Mouse (Mus musculus) stomach, embryonic 15.5 days (tissue): ENCODE measurements around the gene Jmjd6. TPM values are rescaled to one million over a fixed set of nuclear protein-coding genes. Genes with fewer than 3 reads are reported as not detected.

ENCODE experiments used
- ATAC-seq: fragments of 200-750 bp; cut with Nextera tagmentation; 2 replicates; pipeline ENCODE4 v1.8.0; 2017; ENCODE audit warnings: low read depth, moderate number of reproducible peaks, moderate TSS enrichment; ENCODE audit not compliant: insufficient read depth, low FRiP score
- H3K27ac ChIP-seq: fragments of 300-500 bp; sonication (generic); 2 replicates; pipeline ENCODE4 v1.5.1; 2015; ENCODE audit warnings: mild to moderate bottlenecking, inconsistent platforms
- H3K27me3 ChIP-seq: fragments of 300-500 bp; sonication (generic); replicated peaks from 2 replicates; pipeline ENCODE4 v1.6.1; 2015; ENCODE audit warnings: inconsistent platforms
- H3K36me3 ChIP-seq: fragments of 300-500 bp; sonication (generic); 2 replicates; pipeline ENCODE4 v1.6.1; 2015; ENCODE audit warnings: inconsistent platforms
- H3K4me1 ChIP-seq: fragments of 300-500 bp; sonication (generic); 2 replicates; pipeline ENCODE4 v1.6.1; 2015; ENCODE audit warnings: inconsistent platforms
- H3K4me2 ChIP-seq: fragments of 300-500 bp; sonication (generic); 2 replicates; pipeline ENCODE4 v1.6.1; 2015; ENCODE audit warnings: mild to moderate bottlenecking, inconsistent platforms
- H3K4me3 ChIP-seq: fragments of 300-500 bp; sonication (generic); replicated peaks from 2 replicates; pipeline ENCODE4 v1.5.1; 2015; ENCODE audit warnings: inconsistent platforms
- H3K9ac ChIP-seq: fragments of 300-500 bp; sonication (generic); 2 replicates; pipeline ENCODE4 v1.6.1; 2015; ENCODE audit warnings: inconsistent platforms
- H3K9me3 ChIP-seq: fragments of 300-500 bp; sonication (generic); 2 replicates; pipeline ENCODE4 v1.6.1; 2016; ENCODE audit warnings: inconsistent platforms
- WGBS: fragments of 180-500 bp; shearing (Covaris S2); methylation state at CpG from one replicate; pipeline ENCODE4 v1.1.7; 2015; 5-methylcytosine and 5-hydroxymethylcytosine counted together
- polyA plus RNA-seq: library from polyadenylated mRNA; unstranded; fragments of >200 nt; fragmentation: Nextera tagmentation; extraction: Ambion mirVana; gene quantifications from 2 replicates; pipeline ENCODE4 v1.2.1, GENCODE M21; 2015

Jmjd6 gene
- polyA plus RNA-seq, 1 experiment from 2014 or later, result 76.3 TPM

DNA sequence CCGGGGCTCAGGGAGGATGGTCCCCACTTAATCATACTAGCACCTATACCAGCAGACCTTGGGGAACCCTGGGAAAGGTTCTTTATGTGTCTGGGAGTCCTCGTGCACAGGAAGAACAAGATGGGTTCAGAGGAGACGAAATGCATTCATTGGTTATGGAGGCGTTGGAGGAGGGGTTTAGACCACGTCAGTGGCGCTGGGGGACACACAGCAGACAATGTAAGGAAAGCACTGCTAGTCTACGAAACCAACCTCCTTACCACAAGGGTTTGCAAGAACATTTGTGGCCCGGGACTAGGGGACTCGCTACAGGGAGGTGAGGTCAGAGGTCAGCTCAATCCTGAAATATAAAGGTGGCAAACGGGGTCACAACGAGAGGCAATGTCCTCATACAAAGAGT lies 32.7 kb downstream of the Jmjd6 start:
- Histone ChIP-seq H3K36me3 (no peaks in the 10 kb centered on the region), H3K9ac (no peak overlapping the region), H3K4me1 (peaks cover 47% of the 10 kb centered on the region), H3K4me2 (no peak overlapping the region), H3K9me3 (no peaks in the 10 kb centered on the region), H3K4me3 (no peak overlapping the region), H3K27ac (no peak overlapping the region), H3K27me3 (no peaks in the 10 kb centered on the region)
- WGBS, result 78% methylated on average over 11 of the region's 11 CpGs
- no peak for ATAC-seq

DNA sequence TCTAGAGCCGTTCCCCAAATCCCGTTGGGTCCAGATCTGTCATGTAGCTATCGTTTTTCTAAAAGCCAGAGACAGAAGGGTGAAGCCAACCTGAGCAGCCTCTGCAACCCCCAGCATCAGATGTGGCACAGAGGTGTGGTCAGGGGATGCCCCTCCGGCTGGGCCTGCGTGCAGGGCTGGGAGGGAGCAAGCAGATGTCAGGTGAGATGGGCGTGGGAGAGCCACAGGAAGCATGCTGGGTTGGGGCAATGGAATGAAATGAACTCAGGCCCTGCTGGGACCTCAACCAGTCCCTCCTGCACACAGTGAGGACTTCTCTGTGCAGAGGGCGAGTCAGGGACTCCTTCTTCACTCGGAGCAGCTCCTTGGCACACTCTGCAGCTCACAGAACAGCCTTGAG lies 33.7 kb downstream of the Jmjd6 start:
- Histone ChIP-seq H3K36me3 (no peaks in the 10 kb centered on the region), H3K9me3 (no peaks in the 10 kb centered on the region), H3K4me1 (peaks cover 39% of the 10 kb centered on the region), H3K27me3 (no peaks in the 10 kb centered on the region), H3K9ac (no peak overlapping the region), H3K27ac (no peak overlapping the region), H3K4me3 (no peak overlapping the region), H3K4me2 (no peak overlapping the region)
- ATAC-seq, result no peak
- 79% methylated on average over 8 of the region's 8 CpGs for WGBS

- H3K4me3 ChIP-seq, result no peak overlapping the region
- H3K27ac ChIP-seq, result no peak overlapping the region
- no peaks in the 10 kb centered on the region for H3K9me3 ChIP-seq
- no peaks in the 10 kb centered on the region for H3K27me3 ChIP-seq
- H3K4me1 ChIP-seq, result peaks cover 33% of the 10 kb centered on the region
- H3K4me2 ChIP-seq, result no peak overlapping the region
- no peaks in the 10 kb centered on the region for H3K36me3 ChIP-seq
- H3K9ac ChIP-seq, result no peak overlapping the region
- no peak for ATAC-seq
- WGBS, result 82% methylated on average over 11 of the region's 11 CpGs
Measured at GRCm38 (mm10) chr11:116808811-116809395, 34.3 kb downstream of the Jmjd6 start.

DNA sequence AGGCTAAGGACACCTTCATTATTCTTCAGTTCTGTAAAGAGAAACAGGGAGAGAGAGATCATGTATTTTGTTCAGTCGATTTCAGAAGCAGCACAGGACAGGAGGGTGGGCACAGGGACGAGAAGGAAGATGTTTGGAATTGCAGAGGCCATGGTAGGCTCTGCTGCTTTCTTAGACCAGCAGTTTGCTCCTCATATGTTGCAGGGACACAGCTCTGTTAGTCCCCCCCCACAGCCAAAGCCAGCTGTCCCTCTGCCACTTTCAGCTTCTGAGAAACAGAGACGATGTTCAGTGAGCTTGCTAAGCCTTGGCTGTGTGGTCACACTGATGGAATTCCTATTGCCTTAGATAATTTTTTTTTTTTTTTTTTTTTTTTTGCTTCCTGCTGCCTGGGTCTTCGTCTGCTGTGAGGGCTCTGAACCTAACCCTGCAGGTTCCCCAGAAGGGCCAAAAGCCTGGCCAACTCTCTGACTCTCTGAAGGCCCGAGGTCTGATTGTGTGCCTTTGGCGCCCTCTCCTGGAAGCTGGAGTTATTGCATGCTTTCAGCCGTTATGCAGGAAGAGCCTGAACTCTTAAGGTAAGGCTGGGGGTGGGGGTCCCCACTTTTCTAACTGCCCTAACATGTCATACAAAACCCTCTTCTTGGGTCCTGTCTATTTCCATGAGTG lies 35.2 kb downstream of the Jmjd6 start:
- no peaks in the 10 kb centered on the region for H3K27me3 ChIP-seq
- no peaks in the 10 kb centered on the region for H3K9me3 ChIP-seq
- H3K4me2 ChIP-seq, result no peak overlapping the region
- peaks cover 24% of the 10 kb centered on the region for H3K4me1 ChIP-seq
- no peak overlapping the region for H3K9ac ChIP-seq
- no peaks in the 10 kb centered on the region for H3K36me3 ChIP-seq
- H3K4me3 ChIP-seq, result no peak overlapping the region
- no peak overlapping the region; the same call in 1 of the 2 replicates for H3K27ac ChIP-seq
- WGBS, result 24% methylated on average over 7 of the region's 7 CpGs
- ATAC-seq, result no peak

- ATAC-seq, result no peak
- H3K4me2 ChIP-seq, result no peak overlapping the region
- no peak overlapping the region; the same call in 1 of the 2 replicates for H3K27ac ChIP-seq
- WGBS, result 88% methylated on average over 2 of the region's 3 CpGs
- no peaks in the 10 kb centered on the region for H3K36me3 ChIP-seq
- no peak overlapping the region for H3K9ac ChIP-seq
- H3K27me3 ChIP-seq, result no peaks in the 10 kb centered on the region
- H3K4me1 ChIP-seq, result peaks cover 19% of the 10 kb centered on the region
- H3K9me3 ChIP-seq, result no peaks in the 10 kb centered on the region
- H3K4me3 ChIP-seq, result no peak overlapping the region
Measured at GRCm38 (mm10) chr11:116807526-116807925, 35.7 kb downstream of the Jmjd6 start.

DNA sequence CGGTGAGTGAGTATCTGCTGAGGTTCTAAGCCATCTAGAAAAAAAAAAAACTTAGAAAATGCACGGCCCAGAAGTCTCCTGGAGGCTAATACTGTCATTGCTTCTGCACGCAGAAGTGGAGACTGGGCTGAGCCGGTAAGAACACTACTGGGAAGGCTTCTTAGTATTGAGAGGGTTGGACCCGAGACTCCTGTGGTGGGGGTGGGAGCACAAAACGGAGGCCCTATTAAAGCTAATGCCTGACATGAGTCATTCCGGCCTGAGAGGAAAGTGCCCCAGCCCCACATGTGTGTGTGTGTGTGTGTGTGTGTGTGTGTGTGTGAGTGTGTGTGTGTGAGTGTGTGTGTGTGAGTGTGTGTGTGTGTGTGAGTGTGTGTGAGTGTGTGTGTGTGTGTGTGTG lies 36.1 kb downstream of the Jmjd6 start:
- 58% methylated on average over 7 of the region's 7 CpGs for WGBS
- no peak overlapping the region for H3K4me3 ChIP-seq

DNA sequence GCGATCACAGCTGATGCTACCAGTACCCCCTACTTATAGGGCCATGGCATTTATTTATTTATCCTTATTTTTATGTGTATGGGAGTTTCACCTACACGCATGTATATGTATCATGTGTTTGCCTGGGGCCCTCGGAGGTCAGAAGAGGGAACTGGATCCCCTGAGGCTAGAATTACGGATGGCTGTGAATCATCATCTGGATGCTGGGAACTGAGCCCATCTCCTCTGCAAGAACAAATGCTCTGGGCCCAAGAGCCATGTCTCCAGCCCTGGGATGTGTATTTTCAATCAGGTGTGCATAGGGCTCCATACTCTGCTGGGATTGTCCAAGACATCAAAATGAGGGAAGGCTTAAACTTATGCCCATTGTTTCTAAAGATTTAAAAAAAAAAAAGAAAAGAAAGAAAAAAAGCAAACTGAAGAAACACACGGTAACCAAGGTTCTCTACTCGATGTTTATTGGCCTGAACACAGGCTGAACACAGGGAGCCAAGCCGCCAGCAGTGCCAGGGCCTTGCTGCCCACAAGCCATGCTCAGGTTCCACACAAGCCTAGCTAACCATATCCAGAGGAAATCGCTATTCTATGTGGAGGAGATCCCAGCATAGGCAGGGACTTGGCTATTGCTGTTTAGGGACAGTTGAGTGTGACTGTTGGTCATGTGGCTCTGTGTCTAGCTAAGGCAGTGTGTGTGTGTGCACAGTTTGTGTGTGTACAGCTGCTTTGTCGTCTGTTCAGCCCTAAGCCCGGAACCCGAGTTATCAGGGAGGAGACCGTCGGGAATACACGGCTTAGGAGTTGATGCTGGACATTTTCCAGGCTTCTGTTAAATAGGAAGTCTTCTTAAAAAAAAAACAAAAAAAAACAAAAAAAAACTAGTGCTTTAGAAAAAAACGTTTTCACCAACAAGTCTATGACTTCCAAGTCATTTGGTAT lies 36.8 kb downstream of the Jmjd6 start:
- H3K27ac ChIP-seq, result 0 out of 2 replicates have a peak overlapping the region, but pooled peaks have one; percentile 5

More for the DNA sequence above, 36.1 kb downstream of the Jmjd6 start:
- no peaks in the 10 kb centered on the region for H3K27me3 ChIP-seq
- H3K9me3 ChIP-seq, result no peaks in the 10 kb centered on the region
- H3K27ac ChIP-seq, result no peak overlapping the region
- peaks cover 16% of the 10 kb centered on the region for H3K4me1 ChIP-seq
- no peaks in the 10 kb centered on the region for H3K36me3 ChIP-seq
- H3K4me2 ChIP-seq, result no peak overlapping the region
- H3K9ac ChIP-seq, result no peak overlapping the region
- ATAC-seq, result no peak

GRCm38 (mm10) chr11:116802709-116803108 lies 40.5 kb downstream of the Jmjd6 start:
- Histone ChIP-seq H3K27ac (no peak overlapping the region), H3K4me2 (no peak overlapping the region), H3K36me3 (no peaks in the 10 kb centered on the region)

More for the DNA sequence above, 36.8 kb downstream of the Jmjd6 start:
- Histone ChIP-seq H3K9me3 (no peaks in the 10 kb centered on the region), H3K4me1 (peaks cover 11% of the 10 kb centered on the region), H3K27me3 (no peaks in the 10 kb centered on the region), H3K9ac (no peak overlapping the region), H3K4me3 (no peak overlapping the region), H3K36me3 (no peaks in the 10 kb centered on the region), H3K4me2 (no peak overlapping the region)
- ATAC-seq, result no peak
- 68% methylated on average over 15 of the region's 15 CpGs for WGBS

GRCm38 (mm10) chr11:116801106-116801505 lies 42.1 kb downstream of the Jmjd6 start:
- no peak for ATAC-seq
- Histone ChIP-seq H3K9me3 (no peaks in the 10 kb centered on the region), H3K9ac (no peak overlapping the region), H3K4me1 (no peaks in the 10 kb centered on the region), H3K36me3 (no peaks in the 10 kb centered on the region), H3K27ac (no peak overlapping the region), H3K4me3 (no peak overlapping the region), H3K27me3 (no peaks in the 10 kb centered on the region), H3K4me2 (no peak overlapping the region)
- WGBS, result 67% methylated on average over 5 of the region's 5 CpGs

More at GRCm38 (mm10) chr11:116802709-116803108, 40.5 kb downstream of the Jmjd6 start:
- 79% methylated on average over 5 of the region's 5 CpGs for WGBS
- H3K9me3 ChIP-seq, result no peaks in the 10 kb centered on the region
- no peaks in the 10 kb centered on the region for H3K27me3 ChIP-seq
- no peak overlapping the region for H3K4me3 ChIP-seq
- no peak for ATAC-seq
- H3K9ac ChIP-seq, result no peak overlapping the region
- H3K4me1 ChIP-seq, result peaks cover 3% of the 10 kb centered on the region; the same call in 1 of the 2 replicates

DNA sequence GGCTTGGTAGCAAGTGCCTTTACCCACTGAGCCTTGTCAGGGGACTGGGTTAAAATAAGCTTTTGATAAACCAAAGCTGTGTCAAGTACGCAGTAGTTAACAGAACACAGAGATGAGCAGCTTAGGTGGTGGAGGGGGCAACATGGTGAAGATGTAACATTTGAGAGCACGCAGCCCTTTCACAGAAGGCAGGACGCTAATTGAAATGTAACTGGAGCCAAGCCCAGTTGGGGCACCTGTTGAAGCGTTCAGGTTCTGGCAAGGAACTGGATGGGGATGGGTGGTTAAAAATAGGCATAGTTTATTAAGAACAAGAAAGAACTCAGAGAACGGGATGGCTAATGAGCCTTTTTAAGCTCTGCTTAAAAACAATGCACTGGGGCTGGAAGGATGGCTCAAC lies 43.9 kb downstream of the Jmjd6 start:
- no peak overlapping the region for H3K27ac ChIP-seq
- no peak overlapping the region for H3K9ac ChIP-seq
- H3K4me2 ChIP-seq, result no peak overlapping the region
- H3K9me3 ChIP-seq, result no peaks in the 10 kb centered on the region
- H3K36me3 ChIP-seq, result no peaks in the 10 kb centered on the region
- H3K4me3 ChIP-seq, result no peak overlapping the region
- no peaks in the 10 kb centered on the region for H3K4me1 ChIP-seq
- no peaks in the 10 kb centered on the region for H3K27me3 ChIP-seq
- 80% methylated on average over 5 of the region's 5 CpGs for WGBS
- no peak for ATAC-seq
